Mouse (Mus musculus) MEL (cell line): ENCODE data around the gene Slc6a9. TPM values are rescaled to one million over a fixed set of nuclear protein-coding genes. Genes with fewer than 3 reads are reported as not detected.

ENCODE experiments used
- DNase-seq: peaks from one replicate; pipeline ENCODE4 v3.0.0; 2011; ENCODE audit warnings: low read depth, low spot score
- H3K27ac ChIP-seq: 2 replicates; pipeline ENCODE4 v1.5.1; 2012; ENCODE audit warnings: low read depth, mild to moderate bottlenecking, control low read depth, low read length, moderate library complexity; ENCODE audit not compliant: control insufficient read depth
- H3K27me3 ChIP-seq, 2 experiments: fragments of 150-350 bp in 1 of 2; sonication (generic) in 1 of 2; 2 replicates each; pipeline ENCODE4 v1.6.1; 2012; ENCODE audit warnings: low read length in 2 of 2, mild to moderate bottlenecking in 2 of 2, improper control_type of control experiment in 1 of 2, moderate library complexity in 1 of 2; ENCODE audit not compliant: insufficient read depth in 2 of 2, control insufficient read depth in 1 of 2
- H3K36me3 ChIP-seq, 2 experiments: 2 replicates each; pipeline ENCODE4 v1.6.1; 2012 to 2014; ENCODE audit warnings: low read length in 2 of 2, improper control_type of control experiment in 1 of 2, inconsistent platforms in 1 of 2, mild to moderate bottlenecking in 1 of 2; ENCODE audit not compliant: insufficient read depth in 2 of 2, control insufficient read depth in 1 of 2
- H3K4me1 ChIP-seq, 2 experiments: fragments of 150-350 bp in 1 of 2; sonication (generic) in 1 of 2; 2 replicates each; pipeline ENCODE4 v1.6.1; 2012; ENCODE audit warnings: low read length in 2 of 2, improper control_type of control experiment in 1 of 2, mild to moderate bottlenecking in 1 of 2; ENCODE audit not compliant: insufficient read depth in 2 of 2, control insufficient read depth in 1 of 2
- H3K4me3 ChIP-seq, 2 experiments: fragments of 150-350 bp in 1 of 2; sonication (generic) in 1 of 2; 2 replicates each; pipeline ENCODE4 v1.5.1; 2012; ENCODE audit warnings: low read depth in 2 of 2, low read length in 2 of 2, mild to moderate bottlenecking in 2 of 2, moderate library complexity in 2 of 2, control low read depth in 1 of 2, improper control_type of control experiment in 1 of 2; ENCODE audit not compliant: control insufficient read depth in 1 of 2, insufficient read depth in 1 of 2
- H3K79me2 ChIP-seq: 2 replicates; pipeline ENCODE4 v1.6.1; 2012; ENCODE audit warnings: mild to moderate bottlenecking, low read length, moderate library complexity; ENCODE audit not compliant: control insufficient read depth, poor library complexity, insufficient read depth
- H3K9ac ChIP-seq: 2 replicates; pipeline ENCODE4 v1.6.1; 2012; ENCODE audit warnings: low read depth, mild to moderate bottlenecking, control low read depth, low read length, moderate library complexity; ENCODE audit not compliant: control insufficient read depth, poor library complexity, severe bottlenecking
- H3K9me3 ChIP-seq: fragments of 150-350 bp; sonication (generic); replicated peaks from 2 replicates; pipeline ENCODE4 v1.6.1; 2012; ENCODE audit warnings: mild to moderate bottlenecking, low read length, improper control_type of control experiment, moderate library complexity; ENCODE audit not compliant: insufficient read depth
- BHLHE40 ChIP-seq: IDR thresholded peaks from 2 replicates; pipeline ENCODE4 v1.6.1; 2012; ENCODE audit warnings: low read depth, mild to moderate bottlenecking, inconsistent platforms, low read length, improper control_type of control experiment, borderline replicate concordance
- CHD1 ChIP-seq: IDR thresholded peaks from 2 replicates; pipeline ENCODE4 v1.6.1; 2012; ENCODE audit warnings: low read depth, mild to moderate bottlenecking, inconsistent platforms, low read length, improper control_type of control experiment
- CHD2 ChIP-seq: IDR thresholded peaks from 2 replicates; pipeline ENCODE4 v1.6.1; 2011; ENCODE audit warnings: low read length, improper control_type of control experiment
- CTCF ChIP-seq, 3 experiments: IDR thresholded peaks in 2 of 3; conservative IDR thresholded peaks in 1 of 3; 2 replicates each; pipeline ENCODE4 v1.5.1; 2011 to 2012; ENCODE audit warnings: low read length in 3 of 3, low read depth in 2 of 3, mild to moderate bottlenecking in 2 of 3, improper control_type of control experiment in 1 of 3, inconsistent platforms in 1 of 3, mixed read lengths in 1 of 3, moderate library complexity in 1 of 3; ENCODE audit not compliant: control insufficient read depth in 1 of 3, insufficient read depth in 1 of 3, poor library complexity in 1 of 3, severe bottlenecking in 1 of 3
- E2F4 ChIP-seq: IDR thresholded peaks from 2 replicates; pipeline ENCODE4 v1.6.1; 2011; ENCODE audit warnings: low read depth, low read length, improper control_type of control experiment, borderline replicate concordance
- ELF1 ChIP-seq: IDR thresholded peaks from 2 replicates; pipeline ENCODE4 v1.6.1; 2014; ENCODE audit warnings: low read depth, mild to moderate bottlenecking, inconsistent platforms, low read length, improper control_type of control experiment, moderate library complexity
- EP300 ChIP-seq, 2 experiments: IDR thresholded peaks; 2 replicates each; pipeline ENCODE4 v1.6.1; 2011; ENCODE audit warnings: improper control_type of control experiment in 2 of 2, low read length in 2 of 2, low read depth in 1 of 2, mild to moderate bottlenecking in 1 of 2
- ETS1 ChIP-seq: IDR thresholded peaks from 2 replicates; pipeline ENCODE4 v1.6.1; 2012; ENCODE audit warnings: low read depth, mild to moderate bottlenecking, inconsistent platforms, low read length, improper control_type of control experiment, moderate library complexity
- GABPA ChIP-seq: IDR thresholded peaks from 2 replicates; pipeline ENCODE4 v1.6.1; 2012; ENCODE audit warnings: low read depth, mild to moderate bottlenecking, inconsistent platforms, low read length, improper control_type of control experiment, moderate library complexity
- GATA1 ChIP-seq: IDR thresholded peaks from 2 replicates; pipeline ENCODE4 v1.6.1; 2011; ENCODE audit warnings: low read depth, low read length, improper control_type of control experiment
- HCFC1 ChIP-seq: IDR thresholded peaks from 2 replicates; pipeline ENCODE4 v1.6.1; 2012; ENCODE audit warnings: low read depth, mild to moderate bottlenecking, inconsistent platforms, low read length, improper control_type of control experiment, moderate library complexity
- JUND ChIP-seq: IDR thresholded peaks from 2 replicates; pipeline ENCODE4 v1.6.1; 2011; ENCODE audit warnings: low read depth, mild to moderate bottlenecking, improper control_type of control experiment, low read length
- KAT2A ChIP-seq: conservative IDR thresholded peaks from 2 replicates; pipeline ENCODE4 v1.6.1; 2012; ENCODE audit warnings: low read depth, low read length, improper control_type of control experiment, inconsistent platforms
- MAFK ChIP-seq: IDR thresholded peaks from 2 replicates; pipeline ENCODE4 v1.6.1; 2011; ENCODE audit warnings: low read depth, mild to moderate bottlenecking, low read length, improper control_type of control experiment, borderline replicate concordance
- MAZ ChIP-seq: IDR thresholded peaks from 2 replicates; pipeline ENCODE4 v1.6.1; 2012; ENCODE audit warnings: low read depth, mild to moderate bottlenecking, inconsistent platforms, low read length, improper control_type of control experiment
- MEF2A ChIP-seq: IDR thresholded peaks from 2 replicates; pipeline ENCODE4 v1.6.1; 2014; ENCODE audit warnings: low read depth, mild to moderate bottlenecking, inconsistent platforms, low read length, improper control_type of control experiment; ENCODE audit not compliant: poor library complexity, insufficient replicate concordance, severe bottlenecking; ENCODE audit errors: extremely low read depth
- MXI1 ChIP-seq: IDR thresholded peaks from 2 replicates; pipeline ENCODE4 v1.6.1; 2011; ENCODE audit warnings: mild to moderate bottlenecking, low read depth, low read length, improper control_type of control experiment
- MYB ChIP-seq: IDR thresholded peaks from 2 replicates; pipeline ENCODE4 v1.6.1; 2011; ENCODE audit warnings: mild to moderate bottlenecking, low read depth, low read length, improper control_type of control experiment
- MYC ChIP-seq: IDR thresholded peaks from 2 replicates; pipeline ENCODE4 v1.6.1; 2011; ENCODE audit warnings: low read depth, mild to moderate bottlenecking, low read length, improper control_type of control experiment, moderate library complexity
- NELFE ChIP-seq: IDR thresholded peaks from 2 replicates; pipeline ENCODE4 v1.6.1; 2011; ENCODE audit warnings: low read depth, low read length, improper control_type of control experiment
- NRF1 ChIP-seq: IDR thresholded peaks from 2 replicates; pipeline ENCODE4 v1.6.1; 2014; ENCODE audit warnings: low read depth, mild to moderate bottlenecking, inconsistent platforms, low read length, improper control_type of control experiment, moderate library complexity; ENCODE audit not compliant: poor library complexity, insufficient read depth, severe bottlenecking
- POLR2A ChIP-seq, 2 experiments: IDR thresholded peaks; 2 replicates each; pipeline ENCODE4 v1.6.1; 2011 to 2012; ENCODE audit warnings: low read length in 2 of 2, mild to moderate bottlenecking in 2 of 2, control low read depth in 1 of 2, improper control_type of control experiment in 1 of 2, low read depth in 1 of 2, moderate library complexity in 1 of 2; ENCODE audit not compliant: control insufficient read depth in 1 of 2, insufficient read depth in 1 of 2, poor library complexity in 1 of 2
- POLR2AphosphoS2 ChIP-seq: IDR thresholded peaks from 2 replicates; pipeline ENCODE4 v1.6.1; 2011; ENCODE audit warnings: low read length, improper control_type of control experiment
- POLR2AphosphoS5 ChIP-seq: IDR thresholded peaks from 2 replicates; pipeline ENCODE4 v1.6.1; 2012; ENCODE audit warnings: low read depth, borderline replicate concordance, mild to moderate bottlenecking, inconsistent platforms, low read length, moderate library complexity, mixed read lengths
- RAD21 ChIP-seq: IDR thresholded peaks from 2 replicates; pipeline ENCODE4 v1.6.1; 2011; ENCODE audit warnings: mild to moderate bottlenecking, low read depth, low read length, improper control_type of control experiment
- RCOR1 ChIP-seq: IDR thresholded peaks from 2 replicates; pipeline ENCODE4 v1.6.1; 2012; ENCODE audit warnings: low read depth, mild to moderate bottlenecking, inconsistent platforms, low read length, improper control_type of control experiment
- SIN3A ChIP-seq: IDR thresholded peaks from 2 replicates; pipeline ENCODE4 v1.6.1; 2012; ENCODE audit warnings: low read length, improper control_type of control experiment, inconsistent platforms
- TCF12 ChIP-seq: IDR thresholded peaks from 2 replicates; pipeline ENCODE4 v1.6.1; 2014; ENCODE audit warnings: low read depth, mild to moderate bottlenecking, inconsistent platforms, low read length, improper control_type of control experiment, moderate library complexity
- UBTF ChIP-seq: IDR thresholded peaks from 2 replicates; pipeline ENCODE4 v1.6.1; 2012; ENCODE audit warnings: low read depth, mild to moderate bottlenecking, inconsistent platforms, low read length, improper control_type of control experiment, moderate library complexity, borderline replicate concordance; ENCODE audit not compliant: insufficient read depth
- USF1 ChIP-seq: IDR thresholded peaks from 2 replicates; pipeline ENCODE4 v1.6.1; 2014; ENCODE audit warnings: low read depth, mild to moderate bottlenecking, inconsistent platforms, low read length, improper control_type of control experiment, moderate library complexity
- USF2 ChIP-seq, 2 experiments: IDR thresholded peaks; 2 replicates each; pipeline ENCODE4 v1.6.1; 2011 to 2012; ENCODE audit warnings: improper control_type of control experiment in 2 of 2, low read length in 2 of 2, borderline replicate concordance in 1 of 2, inconsistent platforms in 1 of 2, low read depth in 1 of 2, mild to moderate bottlenecking in 1 of 2; ENCODE audit not compliant: insufficient read depth in 1 of 2
- ZC3H11A ChIP-seq: IDR thresholded peaks from 2 replicates; pipeline ENCODE4 v1.6.1; 2012; ENCODE audit warnings: low read depth, mild to moderate bottlenecking, inconsistent platforms, low read length, improper control_type of control experiment
- ZKSCAN1 ChIP-seq: IDR thresholded peaks from 2 replicates; pipeline ENCODE4 v1.6.1; 2012; ENCODE audit warnings: low read depth, mild to moderate bottlenecking, inconsistent platforms, low read length, improper control_type of control experiment, moderate library complexity
- ZMIZ1 ChIP-seq: IDR thresholded peaks from 2 replicates; pipeline ENCODE4 v1.6.1; 2012; ENCODE audit warnings: low read depth, mild to moderate bottlenecking, inconsistent platforms, low read length, improper control_type of control experiment, moderate library complexity
- ZNF384 ChIP-seq: IDR thresholded peaks from 2 replicates; pipeline ENCODE4 v1.6.1; 2012; ENCODE audit warnings: low read depth, mild to moderate bottlenecking, inconsistent platforms, low read length, improper control_type of control experiment
- polyA plus RNA-seq, 2 experiments: library from polyadenylated mRNA; stranded (reverse) in 1 of 2; unstranded in 1 of 2; fragments of >175 nt in 1 of 2; fragments of >200 nt in 1 of 2; gene quantifications; 2 replicates each; pipeline versions ENCODE4 v1.2.1 to v1.2.4; 2012; ENCODE audit warnings: low replicate concordance in 2 of 2, low read depth in 1 of 2; ENCODE audit not compliant: insufficient read length in 2 of 2, insufficient read depth in 1 of 2, missing spikeins in 1 of 2
- total RNA-seq: library from RNA; depleted of rRNA; stranded (reverse); fragments of 300-350 nt; gene quantifications from 2 replicates; pipeline ENCODE4 v1.2.3, GENCODE M21; 2012

Gene Slc6a9
- total and polyA plus RNA-seq, 3 experiments = 3.2 to 21.2 TPM; not detected in 1

DNA sequence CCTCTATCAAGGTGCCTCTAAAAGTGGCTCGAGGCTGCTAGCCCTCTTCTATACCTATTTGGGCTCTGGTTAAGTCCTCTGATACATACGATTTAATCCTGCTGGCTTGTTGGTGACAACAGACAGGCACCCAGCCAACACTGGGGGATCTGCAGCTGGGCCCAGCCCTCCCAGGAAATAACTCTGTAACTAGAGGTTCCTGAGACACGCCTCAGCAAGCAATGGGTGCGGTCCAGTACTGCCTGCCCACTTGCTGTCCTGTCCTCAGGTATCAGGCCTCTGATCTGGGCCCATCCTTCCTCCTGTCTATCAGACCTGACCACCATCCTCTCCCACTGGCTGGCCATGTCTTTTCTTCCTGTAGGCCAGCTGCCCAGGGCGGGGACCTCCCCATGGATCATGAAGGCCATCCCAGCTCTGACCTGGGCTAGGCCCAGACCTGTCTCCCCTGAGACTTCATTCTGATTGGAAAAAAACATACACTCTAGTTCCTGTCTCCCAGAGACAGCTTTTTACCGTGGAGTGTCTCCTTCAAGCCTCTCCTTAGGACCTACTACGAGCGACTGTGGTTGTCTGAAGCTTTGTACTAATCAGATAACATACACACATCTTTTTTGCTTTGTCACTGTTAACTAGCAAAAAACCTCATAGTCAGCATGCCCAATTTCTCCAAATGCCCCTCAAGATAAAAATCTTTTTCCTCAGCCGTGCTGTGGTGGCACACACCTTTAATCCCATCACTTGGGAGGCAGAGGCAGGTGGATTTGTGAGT is 2.2 kb upstream of the Slc6a9 start:
- H3K79me2 ChIP-seq = peaks cover 3% of the 10 kb centered on the region; the same call in 1 of the 2 replicates
- peak overlapping the region; percentile 54 for H3K27ac ChIP-seq
- H3K9ac ChIP-seq = 0 out of 2 replicates have a peak overlapping the region, but pooled peaks have one; percentile 1
- no peaks in the 10 kb centered on the region for H3K27me3 ChIP-seq
- peaks cover 46 to 57% of the 10 kb centered on the region in 2 experiments for H3K4me1 ChIP-seq
- H3K9me3 ChIP-seq = no peaks in the 10 kb centered on the region
- peak; percentile 84 for DNase-seq
- peak overlapping the region in 1 of 2 experiments; percentile 38; a peak in 3 of 4 replicates for H3K4me3 ChIP-seq
- H3K36me3 ChIP-seq = peaks cover 0 to 44% of the 10 kb centered on the region in 2 experiments; a peak in 2 of 4 replicates
- peak; percentile 85 for TF ChIP-seq GATA1
- TF ChIP-seq NELFE = no peak
- no peak for TF ChIP-seq USF2 (IDR thresholded peaks at IDR 0.05; ENCODE audit: borderline replicate concordance in 1 of 2, insufficient read depth in 1 of 2, low read depth in 1 of 2, low read length in 2 of 2)
- no peak for TF ChIP-seq POLR2AphosphoS5
- no peak for TF ChIP-seq NRF1
- TF ChIP-seq POLR2A (IDR thresholded peaks at IDR 0.05; ENCODE audit: control insufficient read depth in 1 of 2, insufficient read depth in 1 of 2, low read depth in 1 of 2, low read length in 2 of 2, poor library complexity in 1 of 2) = no peak
- TF ChIP-seq ELF1 = no peak
- 0 out of 2 replicates have a peak, but pooled peaks have one; percentile 6 for TF ChIP-seq RCOR1
- peak; percentile 45 for TF ChIP-seq SIN3A
- TF ChIP-seq ZKSCAN1 = peak; percentile 96
- no peak for TF ChIP-seq POLR2AphosphoS2
- no peak for TF ChIP-seq MYB
- no peak for TF ChIP-seq CHD1
- no peak for TF ChIP-seq MYC
- peak; percentile 73 for TF ChIP-seq MAFK
- TF ChIP-seq UBTF = no peak
- peak; percentile 92 for TF ChIP-seq ETS1
- no peak; the same call in 1 of the 2 replicates for TF ChIP-seq MXI1
- TF ChIP-seq ZC3H11A = no peak
- TF ChIP-seq CTCF (IDR thresholded peaks at IDR 0.05 in 2 of 3, conservative IDR thresholded peaks at IDR 0.05 in 1 of 3; ENCODE audit: control insufficient read depth in 1 of 3, insufficient read depth in 1 of 3, low read depth in 2 of 3, low read length in 3 of 3, poor library complexity in 1 of 3, severe bottlenecking in 1 of 3) = no peak
- peak; percentile 82 for TF ChIP-seq TCF12
- TF ChIP-seq KAT2A = no peak
- TF ChIP-seq BHLHE40 = 0 out of 2 replicates have a peak, but pooled peaks have one; percentile 7
- TF ChIP-seq HCFC1 = no peak
- no peak for TF ChIP-seq CHD2
- no peak for TF ChIP-seq USF1
- TF ChIP-seq MAZ = 0 out of 2 replicates have a peak, but pooled peaks have one; percentile 15
- TF ChIP-seq GABPA = peak; percentile 99
- no peak for TF ChIP-seq JUND
- no peak for TF ChIP-seq ZMIZ1
- TF ChIP-seq EP300 (IDR thresholded peaks at IDR 0.05; ENCODE audit: low read depth in 1 of 2, low read length in 2 of 2) = peak; percentile 52 to 67; a peak in 3 of 4 replicates
- TF ChIP-seq RAD21 = no peak
- TF ChIP-seq ZNF384 = no peak
- no peak for TF ChIP-seq MEF2A
- TF ChIP-seq E2F4 = no peak
